Mouse (Mus musculus) liver, embryonic 14.5 days (tissue): ENCODE data around the gene Evi5. TPM values are rescaled to one million over a fixed set of nuclear protein-coding genes. Genes with fewer than 3 reads are reported as not detected.

ENCODE experiments used
- ATAC-seq: fragments of 200-750 bp; cut with Nextera tagmentation; 2 replicates; pipeline ENCODE4 v1.8.0; 2017; ENCODE audit warnings: moderate number of reproducible peaks, mild to moderate bottlenecking, moderate library complexity; ENCODE audit not compliant: insufficient read depth
- DNase-seq, 3 experiments: peaks; one replicate each; pipeline ENCODE4 v3.0.0-alpha.2; 2012 to 2013; ENCODE audit warnings: low read depth in 3 of 3, low spot score in 3 of 3
- H3K27ac ChIP-seq: fragments of 300-500 bp; sonication (generic); 2 replicates; pipeline ENCODE4 v1.5.1; 2014; ENCODE audit warnings: moderate library complexity, mild to moderate bottlenecking, control low read depth, inconsistent platforms
- H3K27me3 ChIP-seq: fragments of 300-500 bp; sonication (generic); 2 replicates; pipeline ENCODE4 v1.6.1; 2014; ENCODE audit warnings: mild to moderate bottlenecking, low read length, moderate library complexity; ENCODE audit not compliant: control insufficient read depth, insufficient read depth
- H3K36me3 ChIP-seq: fragments of 300-500 bp; sonication (generic); replicated peaks from 2 replicates; pipeline ENCODE4 v1.6.1; 2014; ENCODE audit warnings: low read depth; ENCODE audit not compliant: control insufficient read depth, insufficient read depth
- H3K4me1 ChIP-seq, 2 experiments: fragments of 200-500 bp in 1 of 2; fragments of 300-500 bp in 1 of 2; sonication (generic) in 1 of 2; replicated peaks; 2 replicates each; pipeline ENCODE4 v1.6.1; 2012 to 2014; ENCODE audit warnings: antibody characterized with exemption in 1 of 2, inconsistent platforms in 1 of 2, low read length in 1 of 2; ENCODE audit not compliant: control insufficient read depth in 2 of 2, insufficient read depth in 2 of 2
- H3K4me2 ChIP-seq: fragments of 300-500 bp; sonication (generic); 2 replicates; pipeline ENCODE4 v1.6.1; 2014; ENCODE audit warnings: low read depth, mild to moderate bottlenecking, control low read depth, moderate library complexity
- H3K4me3 ChIP-seq, 2 experiments: fragments of 200-500 bp in 1 of 2; fragments of 300-500 bp in 1 of 2; sonication (generic) in 1 of 2; 2 replicates each; pipeline ENCODE4 v1.5.1; 2012 to 2014; ENCODE audit warnings: low read depth in 2 of 2, low read length in 2 of 2, mild to moderate bottlenecking in 2 of 2, control low read depth in 1 of 2, inconsistent platforms in 1 of 2, moderate library complexity in 1 of 2; ENCODE audit not compliant: insufficient read depth in 1 of 2
- H3K9ac ChIP-seq: fragments of 300-500 bp; sonication (generic); replicated peaks from 2 replicates; pipeline ENCODE4 v1.6.1; 2014; ENCODE audit warnings: mild to moderate bottlenecking, control low read depth, moderate library complexity
- H3K9me3 ChIP-seq: fragments of 300-500 bp; sonication (generic); 2 replicates; pipeline ENCODE4 v1.6.1; 2016; ENCODE audit warnings: low read length, mixed read lengths; ENCODE audit not compliant: control insufficient read depth
- CTCF ChIP-seq: IDR thresholded peaks from 2 replicates; pipeline ENCODE4 v1.5.1; 2016; ENCODE audit warnings: antibody characterized with exemption, low read depth, control low read depth
- EP300 ChIP-seq: IDR thresholded peaks from 2 replicates; pipeline ENCODE4 v1.6.1; 2016; ENCODE audit warnings: antibody characterized with exemption, low read depth
- WGBS: fragments of 180-500 bp; shearing (Covaris S2); extraction: QIAGEN DNeasy Blood & Tissue Kit; methylation state at CpG from one replicate; pipeline ENCODE4 v1.1.7; 2014; ENCODE audit not compliant: insufficient replicate concordance; 5-methylcytosine and 5-hydroxymethylcytosine counted together
- polyA plus RNA-seq, 2 experiments: library from polyadenylated mRNA; depleted of rRNA in 1 of 2; stranded (reverse) in 1 of 2; unstranded in 1 of 2; fragments of >200 nt; fragmentation: Nextera tagmentation in 1 of 2; extraction: Ambion mirVana in 1 of 2; gene quantifications; 2 replicates each; pipeline versions ENCODE4 v1.2.1 to v1.2.3; 2012 to 2014

Gene Evi5
- polyA plus RNA-seq, 2 experiments: 22.7 to 41.4 TPM

GRCm38 (mm10) chr5:107775875-107776274 lies 99.0 kb downstream of the Evi5 start:
- H3K27me3 ChIP-seq: no peaks in the 10 kb centered on the region
- DNase-seq (no peak), ATAC-seq (no peak)
- no peak overlapping the region for H3K9ac ChIP-seq
- TF ChIP-seq CTCF: no peak
- no peak for TF ChIP-seq EP300
- no peaks in the 10 kb centered on the region for H3K9me3 ChIP-seq
- H3K4me1 ChIP-seq: 0 out of 4 replicates have a peak, but pooled peaks cover 0 to 2% of the 10 kb centered on the region in 2 experiments
- no peak overlapping the region for H3K27ac ChIP-seq
- peaks cover 6% of the 10 kb centered on the region for H3K36me3 ChIP-seq
- no peak overlapping the region for H3K4me3 ChIP-seq
- no peak overlapping the region for H3K4me2 ChIP-seq
- WGBS: 94% methylated on average over 1 of the region's 1 CpGs

- 45% methylated on average over 5 of the region's 5 CpGs for WGBS
- Histone ChIP-seq H3K27ac (no peak overlapping the region), H3K4me2 (no peak overlapping the region), H3K36me3 (peaks cover 4% of the 10 kb centered on the region), H3K4me3 (no peak overlapping the region), H3K27me3 (no peaks in the 10 kb centered on the region), H3K4me1 (0 out of 4 replicates have a peak, but pooled peaks cover 0 to 2% of the 10 kb centered on the region in 2 experiments), H3K9ac (no peak overlapping the region), H3K9me3 (no peaks in the 10 kb centered on the region)
- DNase-seq (no peak), ATAC-seq (no peak)
- no peak for TF ChIP-seq CTCF
- no peak for TF ChIP-seq EP300
These were observed 102.9 kb downstream of the Evi5 start for GRCm38 (mm10) chr5:107772049-107772448.

- Histone ChIP-seq H3K4me2 (no peak overlapping the region), H3K27ac (no peak overlapping the region), H3K27me3 (no peaks in the 10 kb centered on the region), H3K9ac (no peak overlapping the region), H3K4me3 (no peak overlapping the region), H3K4me1 (no peaks in the 10 kb centered on the region), H3K36me3 (peaks cover 10% of the 10 kb centered on the region), H3K9me3 (no peaks in the 10 kb centered on the region)
- 59% methylated on average over 1 of the region's 1 CpGs for WGBS
- TF ChIP-seq EP300: no peak
- TF ChIP-seq CTCF: no peak
- ATAC-seq: no peak
- no peak for DNase-seq
These were observed 106.7 kb downstream of the Evi5 start for GRCm38 (mm10) chr5:107768224-107768623.

GRCm38 (mm10) chr5:107765946-107766345 lies 109.0 kb downstream of the Evi5 start:
- H3K36me3 ChIP-seq: peaks cover 6% of the 10 kb centered on the region; the same call in 1 of the 2 replicates
- H3K27ac ChIP-seq: no peak overlapping the region
- DNase-seq (no peak), ATAC-seq (no peak)
- TF ChIP-seq EP300 (no peak), CTCF (no peak)
- WGBS: 92% methylated on average over 4 of the region's 4 CpGs
- no peak overlapping the region for H3K9ac ChIP-seq
- no peaks in the 10 kb centered on the region for H3K4me1 ChIP-seq
- no peak overlapping the region for H3K4me2 ChIP-seq
- no peaks in the 10 kb centered on the region for H3K9me3 ChIP-seq
- H3K27me3 ChIP-seq: no peaks in the 10 kb centered on the region
- no peak overlapping the region for H3K4me3 ChIP-seq

- H3K36me3 ChIP-seq: peaks cover 11% of the 10 kb centered on the region
These were observed 110.4 kb downstream of the Evi5 start for GRCm38 (mm10) chr5:107764486-107764885.

More at GRCm38 (mm10) chr5:107764486-107764885, 110.4 kb downstream of the Evi5 start:
- Histone ChIP-seq H3K4me2 (no peak overlapping the region), H3K4me3 (no peak overlapping the region), H3K27ac (no peak overlapping the region), H3K27me3 (no peaks in the 10 kb centered on the region), H3K4me1 (peaks cover 4 to 5% of the 10 kb centered on the region in 2 experiments; a peak in 2 of 4 replicates), H3K9ac (no peak overlapping the region), H3K9me3 (no peaks in the 10 kb centered on the region)
- TF ChIP-seq CTCF: no peak
- TF ChIP-seq EP300: no peak
- DNase-seq: no peak
- ATAC-seq: no peak
- 11% methylated on average over 1 of the region's 1 CpGs for WGBS
